Mouse (Mus musculus): Measurements from ENCODE around the gene Crls1. TPM values are rescaled to one million over a fixed set of nuclear protein-coding genes. Genes with fewer than 3 reads are reported as not detected.

The Crls1 gene
- 10 to 100 TPM; 45.4 to 49.4 TPM for total RNA-seq (2021)
- long read RNA-seq, experiment 1, transcript Crls1-201 (7 exons, 1,924 nt) = major isoform, 57 of 70 reads
- long read RNA-seq, experiment 1, partial matches to known transcripts = 3 of 70 reads
- long read RNA-seq, experiment 1, other reads (novel, unspliced or antisense) = 9 of 70 reads
- long read RNA-seq, experiment 2, transcript Crls1-201 (7 exons, 1,924 nt) = major isoform, 76 of 88 reads
- long read RNA-seq, experiment 2, partial matches to known transcripts = 0 of 88 reads
- long read RNA-seq, experiment 2, other reads (novel, unspliced or antisense) = 12 of 88 reads

DNA sequence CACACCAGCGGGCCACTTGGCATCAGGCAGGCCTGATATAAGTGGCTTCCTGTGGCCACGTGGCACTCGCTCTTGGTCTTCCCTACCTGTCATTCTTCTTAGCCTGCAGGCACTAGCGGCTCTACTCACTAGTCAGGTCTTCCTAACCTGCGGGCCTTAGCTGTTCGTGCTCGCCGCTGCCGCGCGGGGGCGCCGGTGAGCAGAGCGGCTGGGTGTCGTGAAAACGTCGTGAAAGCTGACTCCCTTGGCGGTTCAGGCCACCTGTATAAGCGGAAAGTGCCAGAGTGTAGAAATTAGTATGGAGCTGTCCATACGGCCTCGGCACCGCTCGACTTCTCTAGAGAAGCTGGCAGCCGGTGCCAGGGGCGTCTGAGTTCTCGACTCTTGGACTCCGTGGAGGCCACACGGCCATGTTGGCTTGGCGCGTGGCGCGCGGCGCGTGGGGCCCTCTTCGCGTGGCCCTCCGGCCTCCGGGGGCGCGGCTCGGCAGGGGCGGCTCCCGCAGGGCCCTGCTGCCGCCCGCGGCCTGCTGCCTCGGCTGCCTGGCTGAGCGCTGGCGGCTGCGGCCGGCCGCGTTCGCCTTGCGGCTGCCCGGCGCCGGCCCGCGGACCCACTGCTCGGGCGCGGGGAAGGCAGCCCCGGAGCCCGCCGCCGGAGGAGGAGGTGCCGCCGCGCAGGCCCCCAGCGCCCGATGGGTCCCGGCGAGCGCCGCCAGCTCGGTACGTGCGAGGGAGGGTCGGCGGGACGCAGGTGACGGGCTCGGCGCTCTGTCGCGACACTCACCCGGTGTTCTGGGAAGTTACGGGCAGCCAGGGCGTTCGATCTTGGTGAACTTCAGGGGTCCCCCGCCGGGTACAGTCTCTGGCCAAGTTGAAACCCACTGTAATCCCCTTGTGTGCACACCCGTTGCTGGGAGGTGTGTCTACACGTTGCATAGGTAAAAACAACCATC is at the start of gene Crls1:
TSS of gene Crls1 (plus strand) at position 260 of the 952 bp plus-strand sequence.
- DNase-seq (ENCODE audit: low spot score in 2 of 2) = peak; percentile 93 to 99
- peak; percentile 100 for TF ChIP-seq CTCF (conservative IDR thresholded peaks at IDR 0.05)
- H3K4me3 ChIP-seq = peak within 1 kb of the TSS; percentile 91
- peak within 1 kb of the TSS; percentile 88 for H3K27ac ChIP-seq

DNA sequence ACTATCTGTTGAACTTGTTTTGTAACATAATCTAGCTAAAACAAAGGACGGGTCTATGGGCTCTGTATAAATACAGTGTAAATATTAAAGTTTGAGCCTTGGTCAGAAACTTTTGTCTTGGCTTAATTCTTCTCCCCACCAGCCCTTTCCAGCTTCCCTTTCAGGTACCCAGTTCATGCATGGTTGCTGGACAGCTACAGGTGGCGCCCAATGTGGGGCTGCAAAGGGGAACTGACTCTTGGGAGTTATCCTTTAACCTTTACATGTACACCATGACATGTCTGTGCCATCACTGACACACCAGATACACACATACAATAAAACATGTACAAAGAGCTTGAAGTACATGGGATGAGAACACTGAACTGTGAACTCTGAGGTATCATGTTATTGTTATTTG is 43.5 kb upstream of the Crls1 start:
- no peak for DNase-seq (ENCODE audit: low spot score in 2 of 2)
- H3K27ac ChIP-seq = no peak overlapping the region
- TF ChIP-seq CTCF (conservative IDR thresholded peaks at IDR 0.05) = no peak
- H3K4me3 ChIP-seq = no peak overlapping the region

DNA sequence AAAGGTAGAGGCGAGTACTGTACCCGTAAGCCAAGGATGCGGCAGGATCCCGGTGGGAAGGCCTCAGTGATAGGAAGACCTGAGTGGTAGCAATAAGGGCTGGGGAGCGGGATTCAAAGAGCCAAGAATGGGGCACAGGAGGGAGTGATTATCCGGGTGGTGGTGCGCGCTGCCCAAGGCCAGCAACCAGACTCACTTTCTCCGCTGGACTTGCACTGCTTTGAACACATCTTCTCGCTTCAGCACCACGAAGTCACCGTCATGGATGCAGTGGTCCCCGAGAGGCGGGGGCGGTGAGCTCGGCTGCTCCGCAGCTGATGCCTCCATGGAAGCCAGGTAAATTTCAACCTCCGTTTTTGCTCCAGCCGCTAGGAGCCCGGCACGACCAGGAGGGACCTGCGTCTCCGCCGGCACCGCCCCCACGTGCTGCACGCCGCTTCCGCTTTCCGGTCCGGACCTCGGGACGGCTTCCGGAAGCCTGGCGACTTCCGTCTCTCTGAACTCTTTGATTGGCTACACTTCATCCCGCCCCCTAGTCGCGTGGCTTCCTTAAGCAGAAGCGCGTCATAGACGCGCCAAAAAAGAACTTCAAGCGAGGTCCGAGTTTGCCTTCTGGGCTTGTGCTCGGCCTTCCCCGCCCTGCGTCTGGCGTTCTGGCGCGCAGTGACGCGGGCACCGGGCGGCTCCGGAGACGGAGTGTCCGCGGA is 30.7 kb upstream of the Crls1 start, which contains the start of the genes Trmt6 and Mcm8:
TSS of gene Trmt6 (minus strand) at position 448 of the 707 bp plus-strand sequence.
TSS of gene Mcm8 (plus strand) at position 534 of the 707 bp plus-strand sequence.
- H3K27ac ChIP-seq = peak within 1 kb of the TSS; percentile 63
- H3K4me3 ChIP-seq = peak within 1 kb of the TSS; percentile 98
- DNase-seq (ENCODE audit: low spot score in 2 of 2) = peak; percentile 87 to 92
- TF ChIP-seq CTCF (conservative IDR thresholded peaks at IDR 0.05) = peak; percentile 66

DNA sequence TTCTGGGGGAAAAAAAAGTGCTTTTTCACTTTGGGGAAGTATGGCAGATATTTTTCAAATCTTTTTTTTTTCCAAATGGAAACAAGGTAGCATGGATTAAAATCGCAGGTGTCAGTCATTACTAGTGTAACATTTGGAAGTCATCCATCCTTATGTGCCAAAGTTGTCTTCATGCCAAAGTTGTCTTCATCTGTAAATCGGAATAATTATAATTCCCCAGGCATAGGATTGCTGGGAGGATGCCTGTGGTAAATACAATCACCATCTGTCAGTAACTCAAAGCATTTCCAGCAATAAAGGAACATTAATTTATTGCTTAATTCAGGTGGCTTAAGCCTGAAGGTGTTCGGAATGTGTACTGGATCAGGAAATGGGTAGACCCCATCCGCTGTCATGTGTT is 5.4 kb upstream of the Crls1 start:
- no peak overlapping the region for H3K27ac ChIP-seq
- no peak for TF ChIP-seq CTCF (conservative IDR thresholded peaks at IDR 0.05)
- H3K4me3 ChIP-seq = no peak overlapping the region
- DNase-seq (ENCODE audit: low spot score in 2 of 2) = no peak

DNA sequence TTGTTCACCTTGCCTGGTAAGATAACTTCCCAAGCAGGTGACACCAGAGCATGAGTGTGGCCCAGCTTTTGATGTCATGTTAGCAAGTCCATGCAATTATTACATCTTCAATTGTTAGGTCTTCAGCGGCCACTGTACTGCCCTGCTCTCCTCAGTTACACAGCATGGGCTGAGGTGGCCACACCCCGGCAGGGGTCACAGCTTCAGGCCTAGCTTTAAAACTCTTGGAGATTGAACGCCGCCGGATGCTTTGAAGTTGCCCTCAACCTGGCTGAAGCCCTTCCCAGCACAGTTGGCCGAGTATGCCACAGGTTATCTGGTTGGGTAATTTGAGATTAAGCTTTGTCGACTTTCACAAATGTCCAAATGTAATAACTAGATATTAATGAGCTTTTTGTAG is 1.1 kb downstream of the Crls1 start:
- no peak for TF ChIP-seq CTCF (conservative IDR thresholded peaks at IDR 0.05)

DNA sequence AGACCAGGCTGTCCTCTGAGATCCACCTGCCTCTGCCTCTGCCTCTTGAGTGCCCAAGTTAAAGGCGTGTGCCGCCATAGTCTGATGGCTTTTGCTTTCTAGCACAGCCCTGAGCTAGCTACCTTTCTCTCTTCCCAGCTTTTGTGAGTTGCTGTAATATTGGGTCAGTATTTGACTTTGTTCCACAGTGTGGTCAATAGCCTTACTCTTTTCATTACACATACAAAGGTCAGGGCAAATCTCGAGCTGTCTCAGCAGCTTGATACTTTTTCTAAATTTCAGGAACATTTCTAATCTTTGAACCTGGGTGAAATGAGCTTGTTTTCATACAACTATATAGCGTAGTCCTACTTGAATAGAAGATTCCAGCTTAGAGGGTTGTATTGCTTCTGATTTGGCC is 1.9 kb downstream of the Crls1 start:
- no peak for TF ChIP-seq CTCF (conservative IDR thresholded peaks at IDR 0.05)
- DNase-seq (ENCODE audit: low spot score in 2 of 2) = no peak
- Histone ChIP-seq H3K27ac (peak overlapping the region; percentile 88), H3K4me3 (peak overlapping the region; percentile 91; the same call in 1 of the 2 replicates)

More for the DNA sequence above, 1.1 kb downstream of the Crls1 start:
- peak overlapping the region; percentile 91 for H3K4me3 ChIP-seq
- H3K27ac ChIP-seq = peak overlapping the region; percentile 88
- DNase-seq (ENCODE audit: low spot score in 2 of 2) = no peak

DNA sequence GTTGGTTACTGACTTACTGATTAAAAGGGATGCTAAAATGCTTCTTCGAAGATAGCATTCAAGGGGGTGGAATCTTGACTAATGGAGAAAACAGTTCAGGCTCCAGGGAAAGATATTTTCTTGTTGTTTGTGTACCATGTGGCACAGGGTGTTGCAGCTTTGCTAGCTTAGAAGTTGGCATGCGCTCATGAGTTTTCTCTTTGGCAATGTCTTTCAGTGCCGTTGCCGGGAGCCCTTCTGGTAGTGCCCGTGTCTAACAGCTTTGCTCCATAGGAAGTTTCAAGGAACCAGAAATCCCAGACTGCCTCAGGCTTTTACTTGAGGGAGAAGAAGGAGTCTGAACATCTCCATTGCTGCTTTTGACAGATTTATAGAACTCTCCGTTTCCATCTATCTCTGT is 2.7 kb downstream of the Crls1 start:
- peak; percentile 38 to 42 for DNase-seq (ENCODE audit: low spot score in 2 of 2)
- no peak for TF ChIP-seq CTCF (conservative IDR thresholded peaks at IDR 0.05)
- peak overlapping the region; percentile 61 for H3K27ac ChIP-seq
- H3K4me3 ChIP-seq = peak overlapping the region; percentile 28; the same call in 1 of the 2 replicates

DNA sequence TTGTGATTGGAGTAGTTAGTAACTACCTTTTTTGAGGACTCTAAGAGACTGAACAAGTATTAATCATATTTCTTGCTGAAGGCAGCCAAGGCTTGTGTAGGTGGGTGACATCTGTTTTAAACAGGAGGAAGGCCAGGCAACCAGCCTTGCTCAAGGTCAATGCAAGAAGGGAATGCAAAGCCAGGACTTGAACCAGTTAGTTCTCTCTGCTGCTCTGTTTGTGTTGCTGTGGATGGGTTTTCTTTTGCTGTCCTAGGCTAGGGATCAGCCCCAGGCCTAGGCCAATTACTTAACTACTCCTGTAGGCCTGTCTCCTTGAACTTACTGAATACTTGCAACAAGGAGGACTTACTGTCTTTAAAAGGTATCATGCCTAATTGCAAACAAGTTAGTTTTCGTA is 6.6 kb downstream of the Crls1 start:
- DNase-seq (ENCODE audit: low spot score in 2 of 2) = no peak
- TF ChIP-seq CTCF (conservative IDR thresholded peaks at IDR 0.05) = no peak
- Histone ChIP-seq H3K4me3 (no peak overlapping the region), H3K27ac (no peak overlapping the region)

DNA sequence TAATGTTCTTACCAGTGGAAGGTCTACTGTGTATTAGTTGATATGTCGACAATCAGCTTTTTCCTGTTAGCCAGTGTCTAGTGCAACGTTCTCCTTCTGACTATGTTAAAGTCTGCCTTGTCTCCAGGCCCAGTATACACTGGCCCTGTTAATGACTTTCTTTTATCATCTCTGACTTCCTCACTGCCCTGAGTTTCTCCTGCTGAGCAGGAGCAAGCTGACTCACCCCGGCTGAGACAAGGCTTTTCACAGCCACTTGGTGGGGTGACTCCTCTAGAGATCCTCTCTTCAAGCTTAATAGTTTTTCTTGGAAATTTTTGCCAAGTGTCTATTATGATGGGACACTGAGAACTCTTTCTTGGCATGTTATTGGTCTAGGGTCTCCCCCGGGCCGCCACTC is 9.9 kb downstream of the Crls1 start:
- TF ChIP-seq CTCF (conservative IDR thresholded peaks at IDR 0.05) = no peak
- no peak for DNase-seq (ENCODE audit: low spot score in 2 of 2)
- no peak overlapping the region for H3K27ac ChIP-seq
- H3K4me3 ChIP-seq = no peak overlapping the region

DNA sequence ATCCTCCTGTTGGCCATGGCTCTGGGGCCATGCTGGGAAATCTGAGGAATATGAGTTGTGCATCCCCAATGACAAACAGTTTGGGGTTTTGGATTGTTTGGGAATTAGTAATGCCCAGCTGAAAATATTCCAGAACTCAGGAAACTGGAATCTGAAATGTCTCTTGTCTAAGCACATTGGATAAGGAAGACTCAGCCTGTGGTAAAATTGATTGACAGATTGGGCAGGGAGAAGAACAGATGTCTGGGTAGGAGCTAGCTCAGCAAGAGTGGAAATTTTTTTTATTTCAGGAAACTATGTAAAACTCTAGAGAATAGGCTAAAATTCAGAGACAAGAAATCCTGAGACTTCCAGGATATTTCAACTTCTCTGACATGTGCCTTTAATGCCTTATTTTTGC is 14.0 kb downstream of the Crls1 start:
- Histone ChIP-seq H3K27ac (peak overlapping the region; percentile 6; the same call in 1 of the 2 replicates), H3K4me3 (no peak overlapping the region)
- no peak for TF ChIP-seq CTCF (conservative IDR thresholded peaks at IDR 0.05)
- DNase-seq (ENCODE audit: low spot score in 2 of 2) = no peak

DNA sequence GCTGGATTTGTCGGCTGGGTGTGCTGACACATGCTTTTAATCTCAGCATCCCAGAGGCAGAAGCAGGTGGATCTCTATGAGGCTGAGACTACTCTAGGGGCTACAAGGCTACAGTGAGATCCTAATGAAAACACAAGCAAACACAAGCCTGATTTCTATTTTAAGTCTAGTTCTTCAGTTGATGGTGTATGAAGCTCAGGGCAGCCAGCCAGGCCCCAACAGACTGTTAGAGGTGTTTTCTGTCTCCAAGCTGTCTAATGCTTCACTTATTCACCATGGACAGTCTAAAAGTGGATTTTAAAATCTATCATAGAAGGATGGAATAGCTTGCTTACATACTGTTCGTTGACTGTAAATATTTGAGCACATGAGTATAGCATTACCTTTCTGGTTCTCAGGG is 15.0 kb downstream of the Crls1 start:
- peak overlapping the region; percentile 49; the same call in 1 of the 2 replicates for H3K27ac ChIP-seq
- no peak for TF ChIP-seq CTCF (conservative IDR thresholded peaks at IDR 0.05)
- DNase-seq (ENCODE audit: low spot score in 2 of 2) = no peak
- H3K4me3 ChIP-seq = no peak overlapping the region

DNA sequence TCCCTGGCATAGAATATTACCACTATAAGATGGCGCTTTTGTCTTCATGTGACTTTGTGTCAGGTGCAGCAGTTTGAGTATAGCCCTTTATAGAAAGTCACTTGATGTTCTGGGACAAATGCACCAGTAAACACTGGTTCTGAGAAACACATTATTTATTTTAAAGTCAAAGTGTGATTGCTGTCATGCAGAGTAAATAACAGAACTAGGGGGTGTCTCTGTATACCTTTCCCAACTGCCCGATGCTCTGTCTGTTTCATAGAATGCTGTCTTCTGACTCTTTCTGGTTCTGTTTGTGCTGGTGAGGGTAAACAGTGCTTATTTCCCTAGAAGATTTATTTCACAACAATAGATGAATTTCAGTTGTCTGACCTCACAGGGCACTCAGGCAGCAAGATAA is 16.9 kb downstream of the Crls1 start:
- Histone ChIP-seq H3K4me3 (no peak overlapping the region), H3K27ac (no peak overlapping the region)
- TF ChIP-seq CTCF (conservative IDR thresholded peaks at IDR 0.05) = no peak
- DNase-seq (ENCODE audit: low spot score in 2 of 2) = no peak
